ENCODE assay signal across 12 mouse cellular contexts in the genomic region with DNA sequence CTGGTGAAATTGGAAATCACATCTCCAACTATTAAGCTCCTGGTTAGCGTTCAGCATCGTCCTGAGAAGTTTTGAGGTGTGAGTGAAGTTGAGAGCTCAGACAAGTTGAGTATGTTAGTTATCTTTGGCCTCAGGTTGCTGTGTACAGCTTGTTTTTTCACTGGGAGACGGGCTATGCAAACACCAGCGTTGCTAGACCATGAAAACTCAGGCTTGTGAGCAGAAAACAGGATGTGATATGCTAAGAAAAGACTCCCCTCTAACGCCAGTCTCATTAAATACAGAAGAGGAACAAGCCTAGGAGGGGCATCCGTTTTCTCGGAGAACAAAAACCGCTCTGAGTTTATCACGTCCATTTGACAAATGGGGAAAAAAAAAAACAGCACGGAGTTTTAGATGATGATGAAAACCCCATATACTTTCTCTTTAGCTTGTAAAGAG. TPM values are rescaled to one million over a fixed set of nuclear protein-coding genes. Genes with fewer than 3 reads are reported as not detected.
A peak's percentile ranks its signal among the peaks of the same experiment; 100 is the strongest.
DNase-seq lines count a peak whose midpoint lies in the region; ATAC-seq lines count a peak whose summit lies in the region.
"Had no signal": no experiment of that assay in that cellular context is flagged by ENCODE, and none has a peak within 500 bp of the region (broad histone marks: within the 10 kb centered on the region; RNA-seq: fewer than 3 reads in every experiment).

No protein-coding gene starts in this region.

- H3K36me3 ChIP-seq in lung, embryonic 15.5 days: no peaks in the 10 kb centered on the region
- H3K36me3 ChIP-seq in liver, embryonic 15.5 days (replicated peaks): no peaks in the 10 kb centered on the region
- no peaks in the 10 kb centered on the region for H3K36me3 ChIP-seq in hindbrain, embryonic 10.5 days

- WGBS in lung, embryonic 15.5 days: 34% methylated on average over 10 of the region's 10 CpGs
- WGBS in liver, embryonic 15.5 days (ENCODE audit: insufficient replicate concordance): 7% methylated on average over 10 of the region's 10 CpGs
- WGBS in hindbrain, embryonic 10.5 days: 79% methylated on average over 10 of the region's 10 CpGs

- H3K9me3 ChIP-seq in lung, embryonic 15.5 days: no peaks in the 10 kb centered on the region
- no peaks in the 10 kb centered on the region for H3K9me3 ChIP-seq in liver, embryonic 15.5 days (replicated peaks)
- peaks cover 7% of the 10 kb centered on the region; the same call in 1 of the 2 replicates for H3K9me3 ChIP-seq in hindbrain, embryonic 10.5 days

- H3K27ac ChIP-seq in lung, embryonic 15.5 days: peak overlapping the region; percentile 59
- H3K27ac ChIP-seq in liver, embryonic 15.5 days (replicated peaks): peak overlapping the region; percentile 48
- no peak overlapping the region for H3K27ac ChIP-seq in hindbrain, embryonic 10.5 days

- no peaks in the 10 kb centered on the region for H3K27me3 ChIP-seq in lung, embryonic 15.5 days
- H3K27me3 ChIP-seq in liver, embryonic 15.5 days: peaks cover 7% of the 10 kb centered on the region; the same call in 1 of the 2 replicates
- H3K27me3 ChIP-seq in hindbrain, embryonic 10.5 days (ENCODE audit: insufficient read depth, poor library complexity, severe bottlenecking): no peaks in the 10 kb centered on the region

- ATAC-seq in lung, embryonic 15.5 days (ENCODE audit: borderline replicate concordance, extremely low read depth, low FRiP score, low TSS enrichment): no peak
- no peak for ATAC-seq in liver, embryonic 15.5 days (ENCODE audit: insufficient read depth)

- peak overlapping the region; percentile 34 for H3K4me2 ChIP-seq in lung, embryonic 15.5 days
- peak overlapping the region; percentile 39 for H3K4me2 ChIP-seq in liver, embryonic 15.5 days

- intact Hi-C loops in left cerebral cortex, postnatal 14 days (cut with DNase I): loop anchor here (10.0 kb wide), 1 partner anchor 135 kb away; no protein-coding TSS in a partner anchor

- H3K9ac ChIP-seq in lung, embryonic 15.5 days: no peak overlapping the region
- H3K9ac ChIP-seq in liver, embryonic 15.5 days: no peak overlapping the region

- peak; percentile 90 for DNase-seq in heart, adult 11 months
- DNase-seq in heart, postnatal 4 days: no peak
- DNase-seq in lung, adult 18-20 months: no peak
- peak; percentile 30 to 32 for DNase-seq in spleen, adult 18-20 months
- no peak for DNase-seq in left cerebral cortex, postnatal 14 days (ENCODE audit: low spot score in 2 of 2)
- DNase-seq in hindbrain, embryonic 10.5 days (ENCODE audit: low spot score): no peak
- DNase-seq: cerebellum, postnatal 14 days; kidney, postnatal 25 days had no signal

- no peaks in the 10 kb centered on the region for H3K4me1 ChIP-seq in lung, embryonic 15.5 days
- 0 out of 2 replicates have a peak, but pooled peaks cover 3% of the 10 kb centered on the region for H3K4me1 ChIP-seq in liver, embryonic 15.5 days (replicated peaks)
- H3K4me1 ChIP-seq in hindbrain, embryonic 10.5 days (replicated peaks): no peaks in the 10 kb centered on the region

- H3K4me3 ChIP-seq in lung, embryonic 15.5 days: no peak overlapping the region
- H3K4me3 ChIP-seq in liver, embryonic 15.5 days (replicated peaks): no peak overlapping the region
- H3K4me3 ChIP-seq in hindbrain, embryonic 10.5 days: no peak overlapping the region
- H3K4me3 ChIP-seq: erythroblast, embryonic 14.5 days had no signal

RNA-seq across cellular contexts. Expression of gene H2-Ob, which starts 0.9 kb away (rescaled TPM):
- under 1 TPM; 0.23 to 0.38 TPM for total RNA-seq in heart, postnatal 4 days (2021)
- polyA plus RNA-seq in lung, embryonic 15.5 days (2015; fragmentation: Nextera tagmentation; extraction: Ambion mirVana): 0.09 and 0.14 TPM in 2 replicates
- polyA plus RNA-seq in liver, embryonic 15.5 days (2015; fragmentation: Nextera tagmentation; extraction: Ambion mirVana): 0.31 and 0.51 TPM in 2 replicates
- total RNA-seq in left cerebral cortex, postnatal 14 days (2021): under 1 TPM in 1 of 2 experiments, not detected in 1; 0.15 TPM
- polyA plus RNA-seq in hindbrain, embryonic 10.5 days (2016; fragmentation: Nextera tagmentation; extraction: Ambion mirVana): 0.24 TPM in 1 of 2 replicates, not detected in the other
- polyA plus RNA-seq: erythroblast, embryonic 14.5 days; neural tube, embryonic 14.5 days had no signal

RNA-seq across cellular contexts. Expression of gene H2-Ab1, which starts 17.9 kb away (rescaled TPM):
- 1 to 10 TPM; 2.4 to 3.1 TPM for total RNA-seq in heart, postnatal 4 days (2021)
- 12.1 and 42.0 TPM in 2 replicates for polyA plus RNA-seq in lung, embryonic 15.5 days (2015; fragmentation: Nextera tagmentation; extraction: Ambion mirVana)
- 6.6 and 9.3 TPM in 2 replicates for polyA plus RNA-seq in liver, embryonic 15.5 days (2015; fragmentation: Nextera tagmentation; extraction: Ambion mirVana)
- total RNA-seq in left cerebral cortex, postnatal 14 days (2021): 1 to 10 TPM; 1.1 to 2.1 TPM
- 4.7 and 5.3 TPM in 2 replicates for polyA plus RNA-seq in hindbrain, embryonic 10.5 days (2016; fragmentation: Nextera tagmentation; extraction: Ambion mirVana)

RNA-seq across cellular contexts. Expression of gene Tap2, which starts 36.3 kb away (rescaled TPM):
- total RNA-seq in heart, postnatal 4 days (2021): 10 to 100 TPM; 10.7 to 12.3 TPM
- polyA plus RNA-seq in lung, embryonic 15.5 days (2015; fragmentation: Nextera tagmentation; extraction: Ambion mirVana): 8.6 and 12.7 TPM in 2 replicates
- 7.2 and 7.4 TPM in 2 replicates for polyA plus RNA-seq in liver, embryonic 15.5 days (2015; fragmentation: Nextera tagmentation; extraction: Ambion mirVana)
- 1 to 10 TPM; 3.1 to 5.0 TPM for total RNA-seq in left cerebral cortex, postnatal 14 days (2021)
- polyA plus RNA-seq in hindbrain, embryonic 10.5 days (2016; fragmentation: Nextera tagmentation; extraction: Ambion mirVana): 0.27 and 1.4 TPM in 2 replicates

RNA-seq across cellular contexts. Expression of gene Psmb8, which starts 42.1 kb away (rescaled TPM):
- 1 to 10 TPM; 3.7 to 7.0 TPM for total RNA-seq in heart, postnatal 4 days (2021)
- polyA plus RNA-seq in lung, embryonic 15.5 days (2015; fragmentation: Nextera tagmentation; extraction: Ambion mirVana): 17.1 and 29.7 TPM in 2 replicates
- polyA plus RNA-seq in liver, embryonic 15.5 days (2015; fragmentation: Nextera tagmentation; extraction: Ambion mirVana): 21.9 and 22.8 TPM in 2 replicates
- total RNA-seq in left cerebral cortex, postnatal 14 days (2021): 1 to 10 TPM; 2.6 to 2.7 TPM
- 1.2 and 1.8 TPM in 2 replicates for polyA plus RNA-seq in hindbrain, embryonic 10.5 days (2016; fragmentation: Nextera tagmentation; extraction: Ambion mirVana)

RNA-seq across cellular contexts. Expression of gene H2-Aa, which starts 48.0 kb away (rescaled TPM):
- 1 to 10 TPM; 2.2 to 3.0 TPM for total RNA-seq in heart, postnatal 4 days (2021)
- polyA plus RNA-seq in lung, embryonic 15.5 days (2015; fragmentation: Nextera tagmentation; extraction: Ambion mirVana): 6.3 and 18.9 TPM in 2 replicates
- 2.6 and 2.8 TPM in 2 replicates for polyA plus RNA-seq in liver, embryonic 15.5 days (2015; fragmentation: Nextera tagmentation; extraction: Ambion mirVana)
- 1 to 10 TPM; 1.6 to 1.7 TPM for total RNA-seq in left cerebral cortex, postnatal 14 days (2021)
- polyA plus RNA-seq in hindbrain, embryonic 10.5 days (2016; fragmentation: Nextera tagmentation; extraction: Ambion mirVana): not detected in 2 replicates
- polyA plus RNA-seq: erythroblast, embryonic 14.5 days had no signal

Comparison
In these comparisons a context has a peak if more than half of its experiments do, and no peak if none do; other contexts are left out.
1. DNase-seq: peak in heart, adult 11 months (single experiment) and spleen, adult 18-20 months (2 of 2); none in heart, postnatal 4 days (single experiment), lung, adult 18-20 months (0 of 2), left cerebral cortex, postnatal 14 days (0 of 2) and hindbrain, embryonic 10.5 days (single experiment).